Mouse (Mus musculus) testis, adult 2 months (tissue): ENCODE results near the gene Gnai2.

Source experiments
- CTCF ChIP-seq: fragments of 200-500 bp; IDR thresholded peaks from 2 replicates; pipeline ENCODE4 v1.5.1; 2012; ENCODE audit warnings: low read depth, mild to moderate bottlenecking, inconsistent platforms, low read length, moderate library complexity; ENCODE audit not compliant: control insufficient read depth, insufficient read depth, insufficient replicate concordance
- POLR2A ChIP-seq: fragments of 200-500 bp; IDR thresholded peaks from 2 replicates; pipeline ENCODE4 v1.6.1; 2012; ENCODE audit warnings: low read depth, mild to moderate bottlenecking, inconsistent platforms, low read length, moderate library complexity; ENCODE audit not compliant: control insufficient read depth

- TF ChIP-seq POLR2A (no peak), CTCF (no peak)
Measured at GRCm38 (mm10) chr9:107625351-107626128, 9.6 kb downstream of the Gnai2 start.
